ENCODE assay signal across 8 mouse cellular contexts in the genomic region with DNA sequence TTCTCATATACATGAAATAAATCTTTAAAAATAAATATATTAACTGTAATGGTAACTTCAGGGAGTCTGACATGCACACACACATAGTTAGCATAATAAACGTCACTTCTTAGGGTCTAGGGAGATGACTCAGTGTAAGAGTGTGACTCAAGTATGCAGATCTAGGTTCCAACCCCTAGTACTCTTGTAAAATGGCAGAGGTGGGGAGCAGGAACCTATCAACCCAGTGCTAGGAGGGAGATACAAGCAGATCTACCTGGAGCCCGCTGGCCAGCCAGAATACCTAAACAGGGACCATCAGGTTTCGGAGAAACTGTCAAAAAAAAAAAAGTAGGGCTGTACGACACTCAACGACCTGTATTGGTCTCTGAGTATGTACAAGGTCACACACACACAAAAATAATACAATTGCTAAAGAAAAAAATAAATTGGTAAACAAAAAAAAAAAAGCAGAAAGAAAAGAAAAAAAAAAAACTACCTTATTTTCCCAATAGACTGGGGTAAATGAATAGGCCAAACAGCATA. TPM values are rescaled to one million over a fixed set of nuclear protein-coding genes. Genes with fewer than 3 reads are reported as not detected.
DNase-seq lines count a peak whose midpoint lies in the region; ATAC-seq and TF ChIP-seq lines count a peak whose summit lies in the region.

No protein-coding gene starts in this region.

- WGBS in neural tube, embryonic 11.5 days: 26% methylated on average over 5 of the region's 5 CpGs
- WGBS in intestine, postnatal 0 days: 14% methylated on average over 5 of the region's 5 CpGs
- WGBS in stomach, embryonic 14.5 days: 21% methylated on average over 5 of the region's 5 CpGs

- peak overlapping the region; percentile 68 for H3K4me3 ChIP-seq in neural tube, embryonic 11.5 days (ENCODE audit: low read depth, low read length)
- H3K4me3 ChIP-seq in intestine, postnatal 0 days (ENCODE audit: low read depth, low read length): peak overlapping the region; percentile 55
- peak overlapping the region; percentile 53 for H3K4me3 ChIP-seq in stomach, embryonic 14.5 days (ENCODE audit: low read depth, low read length)

- TF ChIP-seq CTCF in intestine, postnatal 0 days (IDR thresholded peaks at IDR 0.05; ENCODE audit: low read depth): no peak

- peak overlapping the region; percentile 32 for H3K4me2 ChIP-seq in neural tube, embryonic 11.5 days (ENCODE audit: low read depth)
- peak overlapping the region; percentile 60 for H3K4me2 ChIP-seq in intestine, postnatal 0 days (replicated peaks; ENCODE audit: low read depth)
- peak overlapping the region; percentile 44 for H3K4me2 ChIP-seq in stomach, embryonic 14.5 days (replicated peaks; ENCODE audit: low read depth, low read length)

- H3K36me3 ChIP-seq in neural tube, embryonic 11.5 days (ENCODE audit: control insufficient read depth, insufficient read depth, low read length): no peaks in the 10 kb centered on the region; the same call in 1 of the 2 replicates
- H3K36me3 ChIP-seq in intestine, postnatal 0 days (ENCODE audit: control insufficient read depth, insufficient read depth): peaks cover 39% of the 10 kb centered on the region
- peaks cover 41% of the 10 kb centered on the region for H3K36me3 ChIP-seq in stomach, embryonic 14.5 days (ENCODE audit: control insufficient read depth, insufficient read depth, low read length)

- peak; percentile 50 for DNase-seq in cerebellum, adult 11-12 months
- DNase-seq in neural tube, embryonic 11.5 days (ENCODE audit: low spot score): no peak
- DNase-seq in neural tube, embryonic 10.5 days (ENCODE audit: extremely low spot score, low spot score): no peak
- no peak for DNase-seq in left cerebral cortex, adult 11 months (ENCODE audit: low spot score)
- DNase-seq in gastrocnemius, postnatal 36 days: no peak

- H3K27ac ChIP-seq in neural tube, embryonic 11.5 days (ENCODE audit: low read depth, low read length): no peak overlapping the region
- H3K27ac ChIP-seq in intestine, postnatal 0 days (ENCODE audit: low read depth, low read length): peak overlapping the region; percentile 78; the same call in 1 of the 2 replicates
- 0 out of 2 replicates have a peak overlapping the region, but pooled peaks have one; percentile 44 for H3K27ac ChIP-seq in stomach, embryonic 14.5 days (ENCODE audit: low read length)

- intact Hi-C loops in gastrocnemius, postnatal 36 days (cut with DNase I): loop anchor here (5.0 kb wide), 1 partner anchor 37 kb away; a partner anchor contains a TSS

- ATAC-seq in cerebellum, adult (ENCODE audit: insufficient number of reproducible peaks, low FRiP score, low TSS enrichment): no peak
- ATAC-seq in neural tube, embryonic 11.5 days (ENCODE audit: insufficient read depth, low FRiP score, low TSS enrichment): no peak
- no peak for ATAC-seq in intestine, postnatal 0 days
- no peak for ATAC-seq in stomach, embryonic 14.5 days (ENCODE audit: insufficient number of reproducible peaks, insufficient read depth, low FRiP score, low read depth)

- no peaks in the 10 kb centered on the region for H3K27me3 ChIP-seq in neural tube, embryonic 11.5 days (ENCODE audit: control insufficient read depth, insufficient read depth, low read length)
- H3K27me3 ChIP-seq in intestine, postnatal 0 days (replicated peaks; ENCODE audit: control insufficient read depth, insufficient read depth, low read length): no peaks in the 10 kb centered on the region
- no peaks in the 10 kb centered on the region for H3K27me3 ChIP-seq in stomach, embryonic 14.5 days (ENCODE audit: control insufficient read depth, insufficient read depth, low read length)

- H3K4me1 ChIP-seq in neural tube, embryonic 11.5 days (ENCODE audit: control insufficient read depth, insufficient read depth, low read length): peaks cover 10% of the 10 kb centered on the region
- peaks cover 4% of the 10 kb centered on the region; the same call in 1 of the 2 replicates for H3K4me1 ChIP-seq in intestine, postnatal 0 days (replicated peaks; ENCODE audit: control insufficient read depth, insufficient read depth, low read length)
- peaks cover 15% of the 10 kb centered on the region for H3K4me1 ChIP-seq in stomach, embryonic 14.5 days (ENCODE audit: control insufficient read depth, insufficient read depth, low read length)

- no peaks in the 10 kb centered on the region for H3K9me3 ChIP-seq in neural tube, embryonic 11.5 days (ENCODE audit: control insufficient read depth, low read length)
- no peaks in the 10 kb centered on the region for H3K9me3 ChIP-seq in intestine, postnatal 0 days (ENCODE audit: control insufficient read depth)
- no peaks in the 10 kb centered on the region for H3K9me3 ChIP-seq in stomach, embryonic 14.5 days (ENCODE audit: control insufficient read depth, low read depth, low read length)

- peak overlapping the region; percentile 52 for H3K9ac ChIP-seq in neural tube, embryonic 11.5 days (ENCODE audit: low read length)
- no peak overlapping the region; the same call in 1 of the 2 replicates for H3K9ac ChIP-seq in intestine, postnatal 0 days (ENCODE audit: low read depth, low read length)
- peak overlapping the region; percentile 19 for H3K9ac ChIP-seq in stomach, embryonic 14.5 days (replicated peaks; ENCODE audit: low read depth, low read length)

RNA-seq across cellular contexts. Expression of a gene that starts 0.3 kb away (rescaled TPM):
- 3.4 and 3.8 TPM in 2 replicates for polyA plus RNA-seq in neural tube, embryonic 11.5 days (2014; fragmentation: Nextera tagmentation; extraction: Ambion mirVana)
- polyA plus RNA-seq in intestine, postnatal 0 days (2015; fragmentation: Nextera tagmentation; extraction: Ambion mirVana): 20.0 and 20.5 TPM in 2 replicates
- polyA plus RNA-seq in stomach, embryonic 14.5 days (2014; fragmentation: Nextera tagmentation; extraction: Ambion mirVana): 3.8 TPM in 2 replicates
- 1 to 10 TPM; 5.1 to 7.5 TPM for total RNA-seq in gastrocnemius, postnatal 36 days (2021)

RNA-seq across cellular contexts. Expression of a gene that starts 4.1 kb away (rescaled TPM):
- polyA plus RNA-seq in neural tube, embryonic 11.5 days (2014; fragmentation: Nextera tagmentation; extraction: Ambion mirVana): 78.9 and 81.5 TPM in 2 replicates
- 98.4 and 106 TPM in 2 replicates for polyA plus RNA-seq in intestine, postnatal 0 days (2015; fragmentation: Nextera tagmentation; extraction: Ambion mirVana)
- 106 and 108 TPM in 2 replicates for polyA plus RNA-seq in stomach, embryonic 14.5 days (2014; fragmentation: Nextera tagmentation; extraction: Ambion mirVana)
- total RNA-seq in gastrocnemius, postnatal 36 days (2021): 10 to 100 TPM; 75.4 to 96.2 TPM

RNA-seq across cellular contexts. Expression of a gene that starts 11.0 kb away (rescaled TPM):
- 83.4 and 84.0 TPM in 2 replicates for polyA plus RNA-seq in neural tube, embryonic 11.5 days (2014; fragmentation: Nextera tagmentation; extraction: Ambion mirVana)
- 58.3 and 58.5 TPM in 2 replicates for polyA plus RNA-seq in intestine, postnatal 0 days (2015; fragmentation: Nextera tagmentation; extraction: Ambion mirVana)
- polyA plus RNA-seq in stomach, embryonic 14.5 days (2014; fragmentation: Nextera tagmentation; extraction: Ambion mirVana): 52.7 and 65.5 TPM in 2 replicates
- total RNA-seq in gastrocnemius, postnatal 36 days (2021): 10 to 100 TPM; 20.9 to 21.5 TPM

RNA-seq across cellular contexts. Expression of a gene that starts 24.8 kb away (rescaled TPM):
- polyA plus RNA-seq in neural tube, embryonic 11.5 days (2014; fragmentation: Nextera tagmentation; extraction: Ambion mirVana): 3.9 and 4.5 TPM in 2 replicates
- 4.1 and 4.9 TPM in 2 replicates for polyA plus RNA-seq in intestine, postnatal 0 days (2015; fragmentation: Nextera tagmentation; extraction: Ambion mirVana)
- 8.6 and 9.6 TPM in 2 replicates for polyA plus RNA-seq in stomach, embryonic 14.5 days (2014; fragmentation: Nextera tagmentation; extraction: Ambion mirVana)
- total RNA-seq in gastrocnemius, postnatal 36 days (2021): 1 to 10 TPM; 6.4 to 8.1 TPM

RNA-seq across cellular contexts. Expression of a gene that starts 25.9 kb away (rescaled TPM):
- polyA plus RNA-seq in neural tube, embryonic 11.5 days (2014; fragmentation: Nextera tagmentation; extraction: Ambion mirVana): 106 and 109 TPM in 2 replicates
- polyA plus RNA-seq in intestine, postnatal 0 days (2015; fragmentation: Nextera tagmentation; extraction: Ambion mirVana): 66.8 and 68.6 TPM in 2 replicates
- polyA plus RNA-seq in stomach, embryonic 14.5 days (2014; fragmentation: Nextera tagmentation; extraction: Ambion mirVana): 92.2 and 94.2 TPM in 2 replicates
- total RNA-seq in gastrocnemius, postnatal 36 days (2021): 10 to 100 TPM; 60.1 to 68.3 TPM
